Mouse (Mus musculus) heart, adult 8-10 months (tissue): ENCODE measurements around the gene Jmy. TPM values are rescaled to one million over a fixed set of nuclear protein-coding genes. Genes with fewer than 3 reads are reported as not detected.

Experiments
- DNase-seq: peaks from one replicate; pipeline ENCODE4 v3.0.0; 2022; ENCODE audit warnings: low spot score
- total RNA-seq, 4 experiments: library from RNA; stranded (reverse); gene quantifications; 2 replicates each; pipeline ENCODE4 v1.2.4; 2022

Gene Jmy
- total RNA-seq, 4 experiments from 2014 or later: 39.1 to 46.5 (median 45.1) TPM

GRCm38 (mm10) chr13:93380399-93381063, 119.1 kb downstream of the Jmy start:
- no peak for DNase-seq

Other genes starting within 250 kb of the Jmy start
- gene Homer1, start 200.2 kb downstream of the Jmy start, total RNA-seq: 10 to 100 TPM; 56.1 to 67.6 (median 57.1) TPM
- not detected for gene Bhmt, start 138.2 kb upstream of the Jmy start, total RNA-seq
- gene Bhmt2, start 174.5 kb upstream of the Jmy start, total RNA-seq: not detected
- gene Dmgdh, start 174.6 kb upstream of the Jmy start, total RNA-seq: not detected